Comparison of ENCODE assay signal across 40 mouse cellular contexts in the genomic region with DNA sequence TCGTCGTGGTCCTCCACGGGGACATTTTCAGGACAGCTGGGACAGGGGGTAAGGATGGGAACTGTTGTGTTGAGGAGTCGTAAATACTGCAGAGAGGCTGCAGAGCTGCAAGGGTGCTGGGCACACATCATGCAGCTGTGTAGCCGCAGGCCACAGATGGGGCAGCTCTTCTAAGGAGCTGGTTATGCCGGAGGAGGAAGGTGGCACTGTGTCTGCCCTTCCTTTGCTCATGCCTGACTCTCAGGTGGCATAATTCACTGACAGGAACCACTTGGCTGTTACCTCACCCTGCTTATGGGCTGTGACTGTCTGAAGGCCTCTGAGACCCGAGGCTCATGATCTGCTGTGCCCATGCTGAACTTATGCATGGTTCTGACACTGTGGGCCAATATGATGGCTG. TPM values are rescaled to one million over a fixed set of nuclear protein-coding genes. Genes with fewer than 3 reads are reported as not detected.
DNase-seq lines count a peak whose midpoint lies in the region; ATAC-seq lines count a peak whose summit lies in the region.
"Had no signal": no experiment of that assay in that cellular context is flagged by ENCODE, and none has a peak within 500 bp of the region (broad histone marks: within the 10 kb centered on the region; RNA-seq: fewer than 3 reads in every experiment).

No protein-coding gene starts in this region.

- WGBS in macrophage (ENCODE audit: missing documents): 75% methylated on average over 7 of the region's 7 CpGs

- peak; percentile 26 for DNase-seq in thymus, postnatal 0 days (ENCODE audit: low spot score)
- peak; percentile 61 for DNase-seq in thymus, postnatal 4 days
- no peak for DNase-seq in heart, postnatal 25 days (ENCODE audit: low spot score)
- DNase-seq in frontal cortex, postnatal 36 days (ENCODE audit: low spot score in 2 of 2): no peak
- no peak for DNase-seq in liver
- DNase-seq: adrenal gland, adult 2 months; cerebellum, adult 18-20 months; cerebellum, postnatal 10 days; heart, postnatal 10 days; kidney, adult 2 months; kidney, postnatal 4 days; layer of hippocampus, adult 9-11 months; lung, adult 2 months; lung, postnatal 10 days; retina, postnatal 1 day; right cerebral cortex, postnatal 14 days had no signal

- H3K27ac ChIP-seq in macrophage: peak overlapping the region; percentile 21; the same call in 1 of the 2 replicates
- H3K27ac ChIP-seq: embryonic facial prominence, embryonic 13.5 days; forebrain, embryonic 10.5 days; forebrain, embryonic 15.5 days; heart, embryonic 13.5 days; intestine, embryonic 15.5 days; kidney, postnatal 0 days; limb, embryonic 10.5 days; limb, embryonic 15.5 days; liver, embryonic 14.5 days; midbrain, embryonic 13.5 days; neural tube, embryonic 15.5 days; stomach, embryonic 15.5 days had no signal

- no peak for ATAC-seq in megakaryocyte, adult 5-6 weeks (ENCODE audit: poor library complexity, severe bottlenecking)
- ATAC-seq: activated CD4-positive, CD25-positive, alpha-beta regulatory T cell, adult 4 months; forebrain, embryonic 15.5 days; hindbrain, embryonic 16.5 days; intestine, embryonic 15.5 days; midbrain, embryonic 13.5 days had no signal

- peaks cover 100% of the 10 kb centered on the region for H3K4me1 ChIP-seq in megakaryocyte, embryonic 14.5 days
- H3K4me1 ChIP-seq: embryonic facial prominence, embryonic 13.5 days; forebrain, embryonic 15.5 days; heart, embryonic 13.5 days; intestine, embryonic 15.5 days; limb, embryonic 15.5 days; midbrain, embryonic 13.5 days; neural tube, embryonic 15.5 days; stomach, embryonic 15.5 days had no signal

- peaks cover 69% of the 10 kb centered on the region for H3K36me3 ChIP-seq in megakaryocyte, embryonic 14.5 days (replicated peaks; ENCODE audit: low read length)
- peaks cover 23% of the 10 kb centered on the region for H3K36me3 ChIP-seq in macrophage (ENCODE audit: inconsistent target)
- H3K36me3 ChIP-seq: embryonic facial prominence, embryonic 13.5 days; forebrain, embryonic 10.5 days; forebrain, embryonic 15.5 days; heart, embryonic 13.5 days; intestine, embryonic 15.5 days; limb, embryonic 10.5 days; limb, embryonic 15.5 days; midbrain, embryonic 13.5 days; neural tube, embryonic 15.5 days; stomach, embryonic 15.5 days had no signal

- H3K79me2 ChIP-seq in macrophage (ENCODE audit: inconsistent target): peaks cover 20% of the 10 kb centered on the region

- peak overlapping the region; percentile 15 for H3K4me3 ChIP-seq in megakaryocyte, embryonic 14.5 days (replicated peaks)
- H3K4me3 ChIP-seq in macrophage (ENCODE audit: inconsistent target): no peak overlapping the region
- H3K4me3 ChIP-seq: embryonic facial prominence, embryonic 13.5 days; forebrain, embryonic 10.5 days; forebrain, embryonic 15.5 days; heart, embryonic 13.5 days; intestine, embryonic 15.5 days; limb, embryonic 10.5 days; limb, embryonic 15.5 days; midbrain, embryonic 13.5 days; neural tube, embryonic 15.5 days; stomach, embryonic 15.5 days had no signal

- no peaks in the 10 kb centered on the region for H3K9me3 ChIP-seq in megakaryocyte, embryonic 14.5 days
- H3K9me3 ChIP-seq: embryonic facial prominence, embryonic 13.5 days; forebrain, embryonic 10.5 days; forebrain, embryonic 15.5 days; heart, embryonic 13.5 days; intestine, embryonic 15.5 days; limb, embryonic 10.5 days; limb, embryonic 15.5 days; midbrain, embryonic 13.5 days; neural tube, embryonic 15.5 days; stomach, embryonic 15.5 days had no signal

- intact Hi-C loops in heart, postnatal 25 days (cut with DNase I): no loop called here

- no peaks in the 10 kb centered on the region for H3K27me3 ChIP-seq in megakaryocyte, embryonic 14.5 days (replicated peaks)
- H3K27me3 ChIP-seq: CH12.LX; forebrain, embryonic 15.5 days; intestine, embryonic 15.5 days; limb, embryonic 15.5 days; midbrain, embryonic 13.5 days; neural tube, embryonic 15.5 days; stomach, embryonic 15.5 days had no signal

RNA-seq across cellular contexts. Expression of gene Il10ra, which starts 18.6 kb away (rescaled TPM):
- 4.8 and 7.7 TPM in 2 replicates for polyA plus RNA-seq in megakaryocyte, embryonic 14.5 days (2012; ENCODE audit: insufficient read depth, low replicate concordance)
- total RNA-seq in megakaryocyte, adult 5-6 weeks (2015): 33.9 and 37.2 TPM in 2 replicates
- total RNA-seq in megakaryocyte, adult 5-6 weeks (2017): 68.7 and 77.1 TPM in 2 replicates
- total RNA-seq in macrophage (2018; cell fraction: chromatin; rRNA removed): 100 to 1,000 TPM; 199 to 663 (median 293) TPM
- total RNA-seq in macrophage (2018; cell fraction: cytosol; rRNA removed): 100 to 1,000 TPM in 25 of 26 experiments, 10 to 100 TPM in 1; 81.1 to 253 (median 147) TPM
- 100 to 1,000 TPM; 160 to 690 (median 355) TPM for total RNA-seq in macrophage (2018; cell fraction: nucleus; rRNA removed)
- 35.9 to 150 TPM (median 72.1 TPM) in 3 replicates for polyA plus RNA-seq in macrophage (2018)
- polyA plus RNA-seq in thymus, postnatal 0 days (2015; fragmentation: Nextera tagmentation; extraction: Ambion mirVana): 6.0 and 6.6 TPM in 2 replicates
- total RNA-seq in heart, postnatal 25 days (2021): 1 to 10 TPM; 2.2 to 2.3 TPM
- polyA plus RNA-seq: C2C12 had no signal

RNA-seq across cellular contexts. Expression of gene Tmprss4, which starts 46.4 kb away (rescaled TPM):
- polyA plus RNA-seq in megakaryocyte, embryonic 14.5 days (2012; ENCODE audit: insufficient read depth, low replicate concordance): not detected in 2 replicates
- total RNA-seq in megakaryocyte, adult 5-6 weeks (2015): 0.34 TPM in 1 of 2 replicates, not detected in the other
- total RNA-seq in megakaryocyte, adult 5-6 weeks (2017): 0.07 TPM in 1 of 2 replicates, not detected in the other
- total RNA-seq in macrophage (2018; cell fraction: chromatin; rRNA removed): 10 to 100 TPM in 10 of 26 experiments, 1 to 10 TPM in 15, under 1 TPM in 1; 0.50 to 23.3 (median 5.6) TPM
- total RNA-seq in macrophage (2018; cell fraction: cytosol; rRNA removed): 1 to 10 TPM in 21 of 26 experiments, under 1 TPM in 5; 0.33 to 4.7 (median 1.7) TPM
- 10 to 100 TPM in 5 of 26 experiments, 1 to 10 TPM in 19, under 1 TPM in 1, not detected in 1; 0.75 to 14.9 (median 5.3) TPM for total RNA-seq in macrophage (2018; cell fraction: nucleus; rRNA removed)
- 0.54 to 2.3 TPM (median 2.1 TPM) in 3 replicates for polyA plus RNA-seq in macrophage (2018)
- polyA plus RNA-seq in thymus, postnatal 0 days (2015; fragmentation: Nextera tagmentation; extraction: Ambion mirVana): 3.6 and 4.9 TPM in 2 replicates
- not detected for total RNA-seq in heart, postnatal 25 days (2021)
- total RNA-seq: adrenal gland, adult 2 months; CH12.LX; common myeloid progenitor, adult 5-6 weeks; gastrocnemius, adult 8-10 months; heart, adult 8-10 months; heart, postnatal 10 days; left cerebral cortex, postnatal 10 days had no signal
- polyA plus RNA-seq: activated CD4-positive, CD25-positive, alpha-beta regulatory T cell, adult 4 months; adrenal gland, adult 2 months; C2C12; forebrain, embryonic 15.5 days; hindbrain, embryonic 11.5 days; hindbrain, embryonic 16.5 days; midbrain, embryonic 13.5 days; neural tube, embryonic 15.5 days had no signal

Comparison
In these comparisons a context has a peak if more than half of its experiments do, and no peak if none do; other contexts are left out.
1. DNase-seq: peak in thymus, postnatal 0 days (single experiment) and thymus, postnatal 4 days (single experiment); none in heart, postnatal 25 days (single experiment), frontal cortex, postnatal 36 days (0 of 2) and liver (single experiment).